Mouse (Mus musculus): ENCODE results near the gene Mast4.

Gene Mast4

GRCm38 (mm10) chr13:102811129-102811832, 523.0 kb downstream of the Mast4 start:
- DNase-seq (ENCODE audit: low read depth, low spot score), result no peak

GRCm38 (mm10) chr13:102806652-102807051, 527.6 kb downstream of the Mast4 start:
- DNase-seq (ENCODE audit: low read depth, low spot score), result no peak

GRCm38 (mm10) chr13:102805190-102805589, 529.1 kb downstream of the Mast4 start:
- no peak for DNase-seq (ENCODE audit: low read depth, low spot score)

GRCm38 (mm10) chr13:102803206-102803605, 531.1 kb downstream of the Mast4 start:
- no peak for DNase-seq (ENCODE audit: low read depth, low spot score)

GRCm38 (mm10) chr13:102792157-102792556, 542.1 kb downstream of the Mast4 start:
- DNase-seq (ENCODE audit: low read depth, low spot score), result no peak

- DNase-seq (ENCODE audit: low read depth, low spot score), result no peak
These were observed 543.6 kb downstream of the Mast4 start for GRCm38 (mm10) chr13:102790601-102791155.

- DNase-seq (ENCODE audit: low read depth, low spot score), result no peak
These were observed 547.5 kb downstream of the Mast4 start for GRCm38 (mm10) chr13:102786666-102787230.

- no peak for DNase-seq (ENCODE audit: low read depth, low spot score)
These were observed 550.6 kb downstream of the Mast4 start for GRCm38 (mm10) chr13:102783531-102784310.

GRCm38 (mm10) chr13:102779275-102779674, 555.0 kb downstream of the Mast4 start:
- no peak for DNase-seq (ENCODE audit: low read depth, low spot score)

GRCm38 (mm10) chr13:102778859-102779258, 555.4 kb downstream of the Mast4 start:
- DNase-seq (ENCODE audit: low read depth, low spot score), result no peak

- no peak for DNase-seq (ENCODE audit: low read depth, low spot score)
These were observed 558.8 kb downstream of the Mast4 start for GRCm38 (mm10) chr13:102775506-102775905.

- no peak for DNase-seq (ENCODE audit: low read depth, low spot score)
These were observed 559.5 kb downstream of the Mast4 start for GRCm38 (mm10) chr13:102774786-102775201.

- DNase-seq (ENCODE audit: low read depth, low spot score), result no peak
These were observed 561.1 kb downstream of the Mast4 start for GRCm38 (mm10) chr13:102773169-102773568.

GRCm38 (mm10) chr13:102770194-102770593, 564.1 kb downstream of the Mast4 start:
- DNase-seq (ENCODE audit: low read depth, low spot score), result no peak

GRCm38 (mm10) chr13:102768512-102768911, 565.8 kb downstream of the Mast4 start:
- no peak for DNase-seq (ENCODE audit: low read depth, low spot score)

- no peak for DNase-seq (ENCODE audit: low read depth, low spot score)
These were observed 567.2 kb downstream of the Mast4 start for GRCm38 (mm10) chr13:102767110-102767509.

GRCm38 (mm10) chr13:102765216-102765615, 569.1 kb downstream of the Mast4 start:
- no peak for DNase-seq (ENCODE audit: low read depth, low spot score)

- DNase-seq (ENCODE audit: low read depth, low spot score), result no peak
These were observed 570.1 kb downstream of the Mast4 start for GRCm38 (mm10) chr13:102764218-102764617.

GRCm38 (mm10) chr13:102762203-102762602, 572.1 kb downstream of the Mast4 start:
- no peak for DNase-seq (ENCODE audit: low read depth, low spot score)

GRCm38 (mm10) chr13:102761410-102761809, 572.9 kb downstream of the Mast4 start:
- no peak for DNase-seq (ENCODE audit: low read depth, low spot score)

GRCm38 (mm10) chr13:102758021-102758420, 576.3 kb downstream of the Mast4 start:
- DNase-seq (ENCODE audit: low read depth, low spot score), result no peak

GRCm38 (mm10) chr13:102756071-102756470, 578.2 kb downstream of the Mast4 start:
- DNase-seq (ENCODE audit: low read depth, low spot score), result no peak
